Mouse (Mus musculus) bone marrow macrophage, adult 2 months (primary cell): ENCODE results near the gene Gm17268.

Experiments used
- CTCF ChIP-seq: IDR thresholded peaks from 2 replicates; pipeline ENCODE4 v1.5.1; 2012; ENCODE audit warnings: low read depth, mild to moderate bottlenecking, low read length, moderate library complexity
- POLR2A ChIP-seq: IDR thresholded peaks from 2 replicates; pipeline ENCODE4 v1.6.1; 2012; ENCODE audit warnings: mild to moderate bottlenecking, low read depth, low read length, borderline replicate concordance

GRCm38 (mm10) chr11:82041671-82042080 is 3.3 kb upstream of the Gm17268 start:
- TF ChIP-seq CTCF (no peak), POLR2A (no peak)
